Mouse (Mus musculus) CD4-positive helper T cell, adult 2 months (primary cell): Measurements from ENCODE around the gene Gse1.
A peak's percentile ranks its signal among the peaks of the same experiment; 100 is the strongest.
"Not testable (repeated sequence)": the region's sequence is repeated elsewhere in the genome, so short reads cannot be mapped to it uniquely, and the experiment has no call there.

Experiments
- DNase-seq: peaks from one replicate; pipeline ENCODE4 v3.0.0-alpha.2; 2012; ENCODE audit warnings: low read depth, missing footprints, low spot score

The Gse1 gene

DNA sequence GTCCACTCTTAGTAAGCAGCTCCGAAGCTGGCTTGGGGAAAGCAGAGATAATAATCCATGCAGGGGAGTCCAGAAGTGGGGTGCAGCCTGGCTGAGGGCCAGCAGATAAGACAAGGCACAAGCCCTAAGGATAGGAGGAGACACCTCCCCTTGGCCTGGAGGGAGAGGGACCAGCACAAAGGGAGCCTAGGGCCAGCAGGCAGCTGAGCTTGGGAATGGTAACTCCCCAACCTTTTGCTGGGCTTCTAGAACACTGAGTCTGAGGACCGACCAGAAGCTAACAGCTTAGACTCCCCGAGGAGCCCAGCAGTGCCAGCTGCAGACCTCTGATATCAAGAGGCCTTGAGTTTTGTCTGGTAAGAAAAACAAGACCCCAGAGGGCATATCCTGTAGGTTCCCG lies 115.9 kb downstream of the Gse1 start:
- DNase-seq = no peak

DNA sequence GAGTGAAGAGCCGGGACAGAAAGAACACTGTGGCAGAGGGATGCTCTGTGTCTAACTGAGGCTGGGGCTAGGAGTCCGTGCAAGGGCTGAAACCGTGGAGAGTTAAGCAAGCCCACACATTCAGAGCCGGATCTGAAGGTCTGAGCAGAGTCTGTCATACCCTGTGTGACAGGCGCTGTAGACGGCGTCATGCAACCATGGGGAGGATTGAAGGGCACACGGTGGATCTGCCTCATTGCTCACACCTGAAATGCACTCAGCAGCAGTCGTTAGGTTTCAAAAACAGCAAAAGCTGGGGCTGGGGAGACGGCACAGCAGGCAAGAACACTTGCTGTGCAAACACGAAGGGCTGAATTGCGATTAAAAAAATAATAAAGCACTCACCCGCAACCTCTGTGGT lies 116.3 kb downstream of the Gse1 start:
- DNase-seq = no peak

DNA sequence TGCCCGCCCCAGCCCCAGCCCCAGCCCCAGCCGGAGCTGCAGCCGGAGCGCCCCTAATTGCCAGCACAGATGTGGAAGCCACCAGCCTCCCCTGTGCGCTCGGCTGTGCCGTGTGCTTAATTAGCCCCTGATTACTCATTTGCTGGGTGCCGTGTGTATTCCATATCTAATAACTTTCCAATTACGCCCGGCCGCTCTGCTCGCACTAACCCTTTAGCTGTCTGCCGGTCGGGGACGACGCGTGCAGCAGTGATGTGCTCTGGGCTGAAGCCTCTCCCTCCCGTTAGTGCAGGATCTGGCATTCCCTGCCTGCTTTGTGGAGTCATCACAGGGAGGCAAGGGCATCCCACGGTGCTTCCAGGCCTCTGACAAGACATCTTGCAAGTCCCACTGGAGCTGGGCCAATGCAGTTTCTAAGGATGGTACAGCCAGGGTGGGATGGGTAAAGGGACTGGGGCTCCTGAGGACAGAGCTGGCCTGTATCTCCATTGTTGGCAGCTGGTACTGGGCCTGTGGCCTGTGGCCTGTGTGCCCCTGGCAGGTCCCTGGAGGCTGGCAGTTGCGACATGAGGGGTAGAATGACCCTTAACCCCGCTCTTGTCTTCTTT lies 119.6 kb downstream of the Gse1 start:
- DNase-seq = no peak

DNA sequence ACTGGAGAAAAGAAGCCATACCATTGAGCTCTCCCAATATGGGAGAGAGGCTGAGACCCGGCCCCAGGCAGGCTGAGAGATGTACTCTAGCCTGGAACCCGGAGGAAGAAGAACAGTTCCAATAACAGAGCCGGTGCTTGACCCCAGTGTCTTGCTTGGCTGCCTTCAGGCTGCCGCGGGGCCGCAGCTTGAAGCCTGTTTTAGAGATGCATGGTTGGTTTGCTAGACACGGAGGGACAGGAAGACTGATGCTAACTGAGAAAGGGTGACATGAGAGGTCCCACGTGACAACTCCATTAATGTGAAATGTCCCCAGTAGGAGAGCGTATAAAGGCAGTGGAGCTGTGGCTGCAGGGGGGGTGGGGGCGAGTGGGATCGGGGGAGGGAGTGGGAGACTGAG lies 120.7 kb downstream of the Gse1 start:
- no peak for DNase-seq

DNA sequence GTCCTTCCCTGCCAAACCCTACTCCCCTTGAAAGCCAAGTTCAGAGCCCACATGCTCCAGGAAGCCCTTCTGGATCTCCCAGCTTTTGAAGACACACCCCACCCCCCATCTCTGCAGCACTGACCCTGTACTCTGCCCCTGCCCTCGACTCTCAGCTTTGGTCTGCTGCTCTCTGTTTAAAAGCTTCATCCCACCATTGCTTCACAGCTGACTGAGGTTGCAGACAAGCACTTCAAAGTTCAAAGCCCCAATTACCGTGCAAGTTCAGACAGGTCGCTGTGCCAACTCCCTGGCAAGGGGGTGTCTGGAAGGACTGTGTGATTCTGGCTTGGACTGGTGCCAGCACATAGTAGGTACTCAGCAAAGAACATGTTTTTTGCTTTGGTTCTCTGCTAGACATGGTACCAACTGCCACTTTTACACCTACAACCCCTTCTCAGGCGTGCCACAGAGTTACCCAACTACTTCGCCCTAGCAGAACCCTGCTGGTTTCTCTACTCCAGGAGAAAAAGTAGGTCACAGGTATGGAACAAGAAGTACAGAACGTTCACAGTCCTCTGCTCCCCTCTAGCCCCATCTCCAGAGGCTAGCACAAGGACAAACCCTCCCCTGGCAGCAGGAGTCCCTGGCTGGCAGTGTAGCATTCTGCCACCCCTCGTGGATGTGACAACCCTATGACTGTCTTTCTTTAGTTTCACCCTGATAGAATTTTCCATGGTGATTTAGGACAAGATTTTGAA lies 123.2 kb downstream of the Gse1 start:
- DNase-seq = no peak

DNA sequence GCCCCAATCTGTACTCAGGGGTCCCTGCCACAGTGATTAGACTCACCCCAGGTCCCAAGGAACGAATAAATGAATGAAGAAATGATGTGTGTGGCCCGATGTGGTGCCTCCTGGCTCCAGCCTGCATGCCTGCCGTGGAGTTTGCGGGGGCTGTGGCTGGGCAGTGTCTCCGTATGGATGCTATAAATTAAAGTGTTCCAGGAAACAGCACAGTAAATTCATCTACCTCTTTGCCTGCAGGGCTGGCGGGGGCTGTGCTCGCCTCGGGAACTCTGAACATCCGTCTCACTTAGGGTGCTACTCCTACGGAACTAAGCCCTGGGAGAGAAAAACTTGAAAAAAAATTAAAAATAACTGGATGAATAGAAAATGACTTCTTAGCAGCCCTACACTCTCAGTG lies 123.8 kb downstream of the Gse1 start:
- no peak for DNase-seq

DNA sequence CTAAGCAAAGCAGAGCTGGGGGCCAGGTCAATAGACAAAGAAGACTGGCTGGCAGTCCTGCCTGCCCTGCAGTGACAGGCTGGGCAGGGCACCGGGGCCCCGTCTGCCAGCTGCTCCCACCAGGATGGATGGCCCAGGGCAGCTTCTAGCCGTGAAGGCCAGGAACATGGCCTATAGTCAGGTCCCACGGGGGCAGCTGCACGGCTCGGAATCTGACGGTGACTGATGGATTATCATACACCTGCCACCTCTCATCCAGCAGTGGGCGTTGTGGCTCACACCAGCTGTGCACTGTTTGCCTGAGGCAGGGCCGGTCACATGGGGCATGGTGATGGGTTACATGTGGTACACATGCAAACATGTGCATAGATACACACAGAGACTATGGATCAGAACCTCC lies 127.8 kb downstream of the Gse1 start:
- no peak for DNase-seq

DNA sequence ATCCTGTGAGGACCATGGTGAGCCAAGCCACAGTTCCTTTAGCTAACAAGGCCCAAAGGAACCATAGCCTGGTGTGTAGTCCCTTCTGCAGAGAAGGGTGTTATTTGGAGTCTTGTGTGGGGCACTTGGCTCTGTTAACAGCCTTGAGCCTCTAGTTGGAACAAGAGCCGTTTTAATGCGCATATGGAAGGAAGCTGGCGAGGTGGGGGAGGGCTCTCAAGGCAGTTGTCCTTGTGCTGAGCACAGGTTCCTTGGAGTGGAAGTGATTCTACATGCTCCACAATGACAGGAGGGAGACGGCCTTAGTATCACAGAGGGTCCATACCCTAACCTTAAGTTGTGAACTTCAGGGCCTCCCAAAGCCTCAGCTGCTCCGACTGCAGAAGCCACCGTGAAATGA lies 129.2 kb downstream of the Gse1 start:
- no peak for DNase-seq

DNA sequence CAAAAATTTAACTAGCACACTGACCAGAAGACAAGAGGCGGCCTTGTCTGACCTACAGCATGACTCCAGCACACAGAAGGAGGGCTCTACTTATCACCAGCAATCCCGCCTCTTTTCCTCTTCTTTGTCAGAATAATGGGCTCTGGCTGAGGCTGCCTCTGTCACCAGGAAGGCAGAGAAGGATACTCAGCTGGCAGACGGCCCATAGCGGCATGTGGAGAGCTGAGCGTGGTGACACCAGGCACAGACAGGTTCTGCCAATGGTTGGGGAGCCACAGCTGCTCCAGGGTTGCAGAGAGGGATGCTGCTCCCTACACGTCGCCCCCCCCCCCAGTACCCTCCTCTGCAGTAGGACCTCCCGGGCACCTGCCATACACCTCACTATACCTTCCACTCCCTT lies 133.0 kb downstream of the Gse1 start:
- DNase-seq = no peak

DNA sequence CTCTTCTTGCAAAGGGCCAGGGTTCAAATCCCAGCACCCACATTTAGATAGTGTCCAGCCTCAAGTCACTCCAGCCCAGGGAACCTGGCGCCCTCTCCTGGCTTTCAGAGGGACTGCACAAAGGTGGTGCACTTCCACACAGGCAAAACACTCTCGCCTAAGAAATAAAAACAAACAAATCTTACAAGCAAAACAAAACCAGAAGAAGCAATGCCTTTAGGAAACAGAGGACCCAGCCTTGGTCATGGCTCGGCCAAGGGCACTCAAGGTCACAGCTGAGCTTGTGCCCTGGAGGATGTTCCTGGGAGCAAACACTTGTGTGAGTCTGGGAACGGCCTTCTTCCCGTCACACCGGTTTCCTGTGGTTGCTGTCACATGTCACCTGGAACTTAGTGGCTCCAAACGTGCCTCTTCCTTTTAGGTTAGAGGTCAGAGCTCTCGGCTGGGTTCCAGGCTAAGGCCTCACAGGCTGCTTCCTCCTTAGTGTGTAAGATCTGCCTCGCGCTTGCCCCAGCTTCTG lies 135.4 kb downstream of the Gse1 start:
- DNase-seq = peak; percentile 27

DNA sequence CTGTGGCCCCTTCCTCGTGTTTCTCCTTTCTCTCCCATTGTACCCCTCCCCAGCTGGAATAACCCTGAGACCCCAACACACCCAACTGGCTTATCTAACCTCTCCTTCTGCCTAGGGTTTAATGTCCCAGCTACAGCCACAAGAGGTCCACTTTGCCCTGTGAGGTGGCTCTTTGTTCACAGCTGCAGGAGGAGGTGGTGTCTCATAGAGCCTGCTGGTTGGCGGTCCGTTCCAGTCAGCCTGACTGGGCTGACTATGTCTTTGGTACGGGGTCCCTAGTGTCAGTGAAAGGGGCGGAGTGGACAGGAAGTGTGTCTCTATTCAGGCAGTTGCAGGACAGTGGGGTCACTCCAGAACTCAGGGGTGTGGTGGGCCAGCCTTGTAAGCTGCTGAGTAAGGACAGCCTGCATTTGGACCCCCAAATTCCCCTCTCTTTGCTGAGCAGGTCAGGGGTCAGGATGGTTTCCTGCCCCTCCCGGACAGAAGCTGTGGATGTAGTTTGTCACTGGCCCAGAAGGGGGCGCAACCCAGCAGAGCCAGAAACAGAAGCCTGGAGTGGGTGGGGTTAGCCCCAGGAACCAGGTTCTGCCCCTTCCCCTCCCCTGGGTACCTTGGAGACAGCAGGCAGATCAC lies 136.0 kb downstream of the Gse1 start:
- peak; percentile 54 for DNase-seq

DNA sequence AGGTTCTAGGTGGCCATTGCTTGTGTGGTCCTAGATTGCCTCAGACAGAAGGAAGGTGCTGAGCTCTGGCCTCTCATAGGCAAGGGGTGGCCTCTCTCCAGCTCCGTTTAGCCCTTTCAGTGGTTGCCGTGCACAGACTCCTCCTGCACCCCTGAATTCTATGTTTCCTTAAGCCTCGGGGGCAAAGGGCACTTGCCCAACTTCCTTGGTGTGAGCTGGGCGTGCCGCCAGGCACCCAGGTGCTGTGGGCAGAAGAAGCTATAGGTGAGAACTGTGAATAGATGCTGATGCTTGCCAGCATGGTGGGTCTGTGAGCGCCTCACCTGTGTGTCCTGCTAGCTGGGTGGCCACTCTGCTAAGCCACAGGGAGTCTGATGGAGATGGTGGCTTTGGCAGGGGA lies 138.6 kb downstream of the Gse1 start:
- no peak for DNase-seq

DNA sequence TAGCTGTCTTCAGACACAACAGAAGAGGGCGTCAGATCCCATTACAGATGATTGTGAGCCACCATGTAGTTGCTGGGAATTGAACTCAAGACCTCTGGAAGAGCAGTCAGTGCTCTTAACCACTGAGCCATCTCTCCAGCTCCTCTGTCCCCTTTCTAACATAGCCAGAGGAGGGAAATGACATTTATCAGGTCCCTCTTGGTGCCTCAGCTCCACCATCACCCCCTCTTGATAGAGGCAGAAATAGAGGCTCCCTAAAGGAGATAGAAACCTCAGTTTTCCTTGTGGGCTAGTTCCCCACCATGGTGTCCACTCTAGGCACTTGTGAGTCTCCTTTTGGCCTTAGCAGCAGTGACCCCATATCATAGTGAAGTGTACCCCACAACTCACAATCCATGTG lies 139.9 kb downstream of the Gse1 start:
- DNase-seq = not testable (repeated sequence)

DNA sequence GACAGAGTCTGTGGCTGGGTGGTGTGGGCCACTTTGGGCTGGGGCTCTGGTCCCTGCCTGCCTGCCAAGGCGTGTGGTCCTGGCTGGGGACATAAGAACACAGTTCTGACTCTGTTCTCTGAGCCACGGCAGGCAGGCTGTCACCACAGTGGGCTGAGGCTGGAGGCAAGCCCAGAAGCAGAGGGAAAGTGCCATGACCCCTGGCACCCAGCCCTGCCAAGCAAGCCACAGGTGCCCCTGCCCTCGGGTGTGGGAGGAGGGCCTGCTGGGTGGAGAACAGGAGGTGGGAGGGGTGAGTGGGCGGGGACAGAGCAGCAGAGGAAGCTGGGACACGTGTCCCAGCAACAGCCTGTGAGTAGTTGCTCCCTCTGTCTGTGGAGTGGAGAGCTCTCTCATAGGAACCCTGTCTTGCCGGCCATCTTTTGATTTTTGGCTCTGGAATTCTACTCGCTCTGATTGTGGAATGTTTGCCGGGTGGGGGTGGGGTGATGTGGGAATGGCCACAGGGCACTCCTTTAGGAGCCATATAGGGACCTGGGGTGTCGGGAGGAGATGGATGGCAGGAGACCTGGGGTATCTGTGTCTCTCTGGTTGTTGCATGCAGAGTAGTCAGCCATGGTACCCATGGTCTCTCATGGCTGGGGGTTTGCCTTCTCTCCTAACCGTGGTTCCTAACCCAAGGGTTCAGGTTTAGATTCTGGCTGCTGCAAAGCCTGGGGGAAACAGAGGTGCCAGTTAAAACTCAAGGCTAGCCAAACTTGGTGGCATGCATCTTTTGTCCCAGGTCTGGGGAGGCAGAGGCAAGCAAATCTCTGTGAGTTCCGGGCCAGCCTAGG lies 140.8 kb downstream of the Gse1 start:
- peak; percentile 87 for DNase-seq

DNA sequence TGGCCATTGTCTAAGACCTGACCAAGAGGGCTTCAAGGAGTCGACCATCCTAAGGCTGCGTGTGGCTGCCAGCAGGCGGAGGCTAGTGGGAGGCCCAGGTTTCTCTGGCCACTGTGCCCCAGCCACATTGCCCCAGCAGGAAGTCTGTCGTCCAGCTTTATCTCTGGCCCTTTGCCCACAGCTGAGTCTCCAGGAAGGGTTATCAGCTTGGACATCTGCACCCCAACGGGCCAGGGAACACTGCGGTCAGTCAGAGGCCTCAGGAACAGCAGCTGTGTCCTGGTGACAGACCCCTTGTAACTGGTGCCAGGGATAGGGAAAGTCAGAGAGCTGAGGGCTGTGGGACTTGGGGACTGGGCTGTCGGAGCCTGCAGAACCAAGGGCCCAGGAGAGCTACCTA lies 141.7 kb downstream of the Gse1 start:
- DNase-seq = no peak

DNA sequence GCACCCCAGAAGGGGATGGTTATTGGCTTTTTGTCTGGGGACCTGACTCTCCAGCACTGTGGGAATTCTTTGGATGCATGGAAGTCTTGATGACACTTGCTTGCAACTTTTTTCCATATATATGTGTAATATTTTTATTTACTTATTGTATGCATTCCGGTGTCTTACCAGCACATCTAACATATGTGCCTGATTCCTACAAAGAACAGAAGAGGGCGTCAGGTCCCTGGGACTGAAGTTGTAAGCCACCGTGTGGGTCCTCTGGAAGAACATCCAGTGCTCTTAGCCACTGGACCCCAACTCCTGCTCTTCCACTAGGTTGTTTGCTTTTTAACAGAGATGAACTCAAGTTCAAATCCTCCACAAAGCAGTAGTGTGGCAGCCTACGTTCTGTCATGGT lies 142.2 kb downstream of the Gse1 start:
- DNase-seq = no peak

DNA sequence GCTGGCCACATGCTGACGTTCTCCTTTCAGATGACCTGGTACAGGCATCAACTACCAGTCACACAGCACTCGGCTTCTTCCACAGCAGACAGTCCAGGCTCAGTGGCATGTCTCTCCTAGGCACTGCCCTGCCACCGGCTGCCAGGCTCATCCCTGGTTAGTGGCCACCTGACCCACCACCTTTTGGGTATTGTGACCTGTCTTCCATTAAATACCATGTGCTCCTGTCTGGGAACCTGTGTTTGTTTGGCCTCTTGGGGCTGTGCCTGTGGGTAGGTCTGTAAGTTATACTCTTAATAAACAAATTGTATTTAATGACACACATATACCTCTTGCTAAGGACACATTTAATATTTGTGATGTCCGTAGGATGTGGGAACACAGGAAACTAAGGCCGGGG lies 142.9 kb downstream of the Gse1 start:
- no peak for DNase-seq

DNA sequence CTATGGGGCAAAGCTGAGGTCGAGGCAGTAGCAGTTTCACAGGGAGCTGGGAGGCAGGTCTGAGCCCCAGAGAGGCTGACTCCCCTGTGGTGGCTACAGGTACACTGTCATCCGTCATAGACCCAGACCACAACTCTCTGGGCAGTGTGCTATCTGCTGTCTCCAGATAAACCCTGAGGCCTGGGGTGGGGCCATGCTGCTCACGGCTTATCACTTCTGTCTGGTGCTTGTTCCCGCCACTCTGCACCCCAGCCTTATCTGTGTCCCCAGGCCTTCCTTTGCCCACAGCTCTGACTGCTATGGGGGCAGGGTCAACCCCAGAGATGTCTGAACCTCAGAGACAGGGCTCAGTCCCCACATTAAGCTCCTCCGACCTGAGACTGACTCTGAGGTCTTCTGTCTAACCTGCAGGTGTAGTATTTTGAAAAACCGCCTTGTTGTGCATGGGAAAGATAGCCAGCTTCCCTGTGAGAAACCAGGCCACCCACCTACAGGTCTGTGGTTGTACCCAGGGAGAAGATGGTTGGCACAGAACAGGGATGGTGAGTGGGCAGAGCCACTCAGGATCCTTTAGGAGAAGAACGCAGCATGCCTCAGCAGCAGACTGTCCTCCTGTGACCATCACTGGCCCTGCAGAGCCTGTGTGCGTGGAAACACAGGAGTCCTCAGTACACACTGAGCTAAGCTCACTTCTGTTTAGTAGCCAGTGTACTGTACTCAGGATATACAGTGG lies 143.6 kb downstream of the Gse1 start:
- no peak for DNase-seq

DNA sequence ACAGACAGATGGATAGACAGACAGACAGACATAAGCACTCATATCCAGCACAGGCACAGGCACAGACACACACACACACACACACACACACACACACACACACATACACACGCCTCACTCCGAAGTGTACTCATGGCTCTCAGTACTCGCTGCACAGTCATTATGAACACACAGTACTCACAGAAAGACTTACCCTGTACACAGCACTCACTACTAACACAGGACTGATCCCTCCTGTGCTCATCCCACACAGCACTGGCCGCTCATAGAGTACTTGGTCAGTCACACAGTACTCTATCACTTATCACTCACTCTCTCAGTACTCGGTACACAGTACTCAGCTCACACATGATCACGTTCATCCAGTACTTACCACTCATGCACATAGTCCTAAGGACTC lies 144.4 kb downstream of the Gse1 start:
- DNase-seq = no peak

DNA sequence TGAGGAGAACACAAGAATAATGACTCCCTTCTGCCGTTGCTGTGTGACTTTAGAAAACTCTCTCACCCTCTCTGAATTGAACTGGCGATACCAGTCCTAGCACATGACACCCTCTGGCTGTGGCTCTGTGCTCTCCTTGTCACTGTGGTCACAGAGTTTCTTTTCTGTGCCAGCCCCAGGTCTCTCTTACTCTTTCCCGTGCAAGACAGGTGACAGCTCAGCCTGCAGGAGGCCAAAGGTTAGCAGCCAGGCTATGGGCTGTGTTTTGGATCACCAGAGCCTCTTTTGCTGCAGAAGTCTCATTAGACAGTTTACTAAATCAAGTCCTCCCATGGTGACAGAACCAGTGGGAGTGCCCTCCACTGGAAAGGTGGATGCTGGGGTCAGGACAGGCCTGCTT lies 145.4 kb downstream of the Gse1 start:
- no peak for DNase-seq

DNA sequence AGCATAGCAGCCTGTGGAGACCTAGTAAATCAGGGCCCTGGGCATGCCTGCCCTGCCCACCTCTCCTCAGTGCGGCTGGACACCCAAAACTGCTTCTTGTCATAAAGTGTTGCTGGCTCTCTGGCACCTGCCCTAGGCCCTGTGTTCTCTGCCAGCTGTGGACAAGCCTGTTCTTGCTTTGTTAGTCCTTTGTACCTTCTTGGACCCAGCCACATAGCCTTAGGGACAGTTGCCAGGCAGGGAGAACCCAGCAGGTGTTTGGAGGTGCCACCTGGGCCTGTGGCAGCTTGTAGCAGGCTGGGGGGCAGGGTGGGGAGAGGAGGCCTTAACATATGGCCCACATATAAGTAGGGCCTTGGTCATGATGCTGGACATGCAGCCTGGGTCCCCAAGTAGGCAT lies 145.8 kb downstream of the Gse1 start:
- DNase-seq = no peak
